Mouse (Mus musculus) ES-E14 (cell line): ENCODE results near the gene Phb2. TPM values are rescaled to one million over a fixed set of nuclear protein-coding genes. Genes with fewer than 3 reads are reported as not detected.

Source experiments
- DNase-seq: peaks from one replicate; pipeline ENCODE4 v3.0.0-alpha.2; 2013; ENCODE audit warnings: low read depth, low spot score
- H3K27ac ChIP-seq: 2 replicates; pipeline ENCODE4 v1.5.1; 2012; ENCODE audit warnings: low read depth, mild to moderate bottlenecking, low read length, moderate library complexity, mixed read lengths; ENCODE audit not compliant: poor library complexity, insufficient read depth, severe bottlenecking
- H3K36me3 ChIP-seq: 2 replicates; pipeline ENCODE4 v1.6.1; 2012; ENCODE audit warnings: mild to moderate bottlenecking, low read length, moderate library complexity, mixed read lengths; ENCODE audit not compliant: control insufficient read depth, poor library complexity, insufficient read depth, severe bottlenecking
- H3K4me1 ChIP-seq, 2 experiments: fragments of 150-350 bp in 1 of 2; sonication (generic) in 1 of 2; 2 replicates each; pipeline ENCODE4 v1.6.1; 2012; ENCODE audit warnings: low read length in 2 of 2, mild to moderate bottlenecking in 1 of 2, mixed read lengths in 1 of 2; ENCODE audit not compliant: control insufficient read depth in 2 of 2, insufficient read depth in 2 of 2, poor library complexity in 1 of 2
- H3K4me3 ChIP-seq, 2 experiments: fragments of 150-350 bp in 1 of 2; sonication (generic) in 1 of 2; 2 replicates each; pipeline ENCODE4 v1.5.1; 2012; ENCODE audit warnings: low read length in 2 of 2, low read depth in 1 of 2, mild to moderate bottlenecking in 1 of 2, mixed read lengths in 1 of 2; ENCODE audit not compliant: insufficient read depth in 1 of 2, poor library complexity in 1 of 2, severe bottlenecking in 1 of 2
- H3K9ac ChIP-seq: 2 replicates; pipeline ENCODE4 v1.6.1; 2012; ENCODE audit warnings: low read depth, mild to moderate bottlenecking, low read length, mixed read lengths; ENCODE audit not compliant: poor library complexity, insufficient read depth, severe bottlenecking
- H3K9me3 ChIP-seq: fragments of 150-350 bp; sonication (generic); 2 replicates; pipeline ENCODE4 v1.6.1; 2012; ENCODE audit warnings: low read depth, mild to moderate bottlenecking, low read length; ENCODE audit not compliant: control insufficient read depth, insufficient read depth
- CHD2 ChIP-seq: IDR thresholded peaks from 2 replicates; pipeline ENCODE4 v1.6.1; 2014; ENCODE audit warnings: mild to moderate bottlenecking, low read depth, low read length, inconsistent platforms
- HCFC1 ChIP-seq: IDR thresholded peaks from 2 replicates; pipeline ENCODE4 v1.6.1; 2012; ENCODE audit warnings: low read length, inconsistent platforms, borderline replicate concordance; ENCODE audit not compliant: insufficient read depth
- MAFK ChIP-seq: IDR thresholded peaks from 2 replicates; pipeline ENCODE4 v1.6.1; 2014; ENCODE audit warnings: mild to moderate bottlenecking, low read depth, low read length, inconsistent platforms; ENCODE audit not compliant: insufficient read depth
- ZC3H11A ChIP-seq: IDR thresholded peaks from 2 replicates; pipeline ENCODE4 v1.6.1; 2012; ENCODE audit warnings: low read depth, mild to moderate bottlenecking, inconsistent platforms, low read length, borderline replicate concordance
- ZNF384 ChIP-seq: IDR thresholded peaks from 2 replicates; pipeline ENCODE4 v1.6.1; 2012; ENCODE audit warnings: low read depth, low read length, inconsistent platforms
- in situ Hi-C, 2 experiments: fragments of 600-800 bp; cut with MboI; formaldehyde crosslinking; loops; one replicate each; pipeline ENCODE4 v1.15.1; 2025; ENCODE audit warnings: low sequenced_read_pairs in 2 of 2, inconsistent platforms in 1 of 2; ENCODE audit not compliant: unreplicated experiment in 2 of 2
- total RNA-seq: library from RNA; depleted of rRNA; stranded (reverse); fragments of 300-350 nt; gene quantifications from 2 replicates; pipeline ENCODE4 v1.2.3, GENCODE M21; 2012; rRNA removed

Gene Phb2
- 530 and 581 TPM in 2 replicates for total RNA-seq

DNA sequence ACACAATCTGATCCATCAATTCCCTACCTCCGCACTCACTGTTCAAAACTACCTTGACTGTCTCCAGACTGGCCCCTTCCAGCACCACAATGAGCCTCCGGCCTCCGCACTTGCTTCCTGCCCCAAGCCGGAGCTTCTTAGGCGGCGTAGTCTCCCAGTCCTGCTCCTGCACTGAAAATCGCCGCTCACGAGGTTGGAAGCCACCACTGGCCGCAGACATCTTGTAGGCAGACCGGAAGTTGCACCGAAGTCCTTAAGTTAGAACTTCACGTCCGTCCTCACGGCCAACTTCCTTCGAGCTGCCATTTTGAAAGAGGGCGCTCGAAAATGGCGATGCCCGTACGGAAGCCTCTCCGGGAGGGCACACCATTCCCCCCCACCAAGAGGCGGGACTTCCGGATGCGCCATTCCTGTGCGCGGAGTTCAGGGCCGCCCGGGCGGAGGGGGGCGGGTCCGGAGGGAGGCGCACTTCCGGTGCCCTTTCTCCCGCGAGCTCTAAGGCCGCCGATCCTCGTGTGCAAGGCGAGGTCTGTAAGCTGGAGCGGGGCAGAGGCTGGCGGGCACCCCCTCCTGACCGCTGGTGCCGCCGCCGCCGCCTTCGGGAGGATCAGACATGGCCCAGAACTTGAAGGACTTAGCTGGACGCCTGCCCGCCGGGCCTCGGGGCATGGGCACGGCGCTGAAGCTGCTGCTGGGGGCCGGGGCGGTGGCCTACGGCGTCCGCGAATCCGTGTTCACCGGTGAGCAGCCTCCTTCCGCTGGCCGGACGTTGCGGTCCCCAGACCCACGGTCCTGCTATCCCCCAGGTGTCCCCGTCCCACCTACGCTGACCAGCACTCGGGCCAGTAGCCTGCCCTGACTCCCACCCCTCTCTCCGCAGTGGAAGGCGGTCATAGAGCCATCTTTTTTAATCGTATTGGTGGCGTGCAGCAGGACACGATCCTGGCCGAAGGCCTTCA lies at the start of gene Phb2, which contains the start of gene Emg1:
Phb2 (plus strand) TSS at position 513 of the 959 bp plus-strand sequence.
Emg1 (minus strand) TSS at position 355 of the 959 bp plus-strand sequence.
- Histone ChIP-seq H3K9ac (peak within 1 kb of the TSS; percentile 95), H3K36me3 (peaks cover 51% of the 10 kb centered on the region), H3K9me3 (no peaks in the 10 kb centered on the region), H3K4me3 (peak within 1 kb of the TSS; percentile 93 to 95), H3K4me1 (peaks cover 3 to 5% of the 10 kb centered on the region in 2 experiments; a peak in 2 of 4 replicates), H3K27ac (peak within 1 kb of the TSS; percentile 83)
- TF ChIP-seq HCFC1 (peak; percentile 91), ZC3H11A (no peak), CHD2 (no peak), MAFK (no peak), ZNF384 (peak; percentile 60; the same call in 1 of the 2 replicates)
- DNase-seq: peak; percentile 97
- in situ Hi-C loops: no loop called here

DNA sequence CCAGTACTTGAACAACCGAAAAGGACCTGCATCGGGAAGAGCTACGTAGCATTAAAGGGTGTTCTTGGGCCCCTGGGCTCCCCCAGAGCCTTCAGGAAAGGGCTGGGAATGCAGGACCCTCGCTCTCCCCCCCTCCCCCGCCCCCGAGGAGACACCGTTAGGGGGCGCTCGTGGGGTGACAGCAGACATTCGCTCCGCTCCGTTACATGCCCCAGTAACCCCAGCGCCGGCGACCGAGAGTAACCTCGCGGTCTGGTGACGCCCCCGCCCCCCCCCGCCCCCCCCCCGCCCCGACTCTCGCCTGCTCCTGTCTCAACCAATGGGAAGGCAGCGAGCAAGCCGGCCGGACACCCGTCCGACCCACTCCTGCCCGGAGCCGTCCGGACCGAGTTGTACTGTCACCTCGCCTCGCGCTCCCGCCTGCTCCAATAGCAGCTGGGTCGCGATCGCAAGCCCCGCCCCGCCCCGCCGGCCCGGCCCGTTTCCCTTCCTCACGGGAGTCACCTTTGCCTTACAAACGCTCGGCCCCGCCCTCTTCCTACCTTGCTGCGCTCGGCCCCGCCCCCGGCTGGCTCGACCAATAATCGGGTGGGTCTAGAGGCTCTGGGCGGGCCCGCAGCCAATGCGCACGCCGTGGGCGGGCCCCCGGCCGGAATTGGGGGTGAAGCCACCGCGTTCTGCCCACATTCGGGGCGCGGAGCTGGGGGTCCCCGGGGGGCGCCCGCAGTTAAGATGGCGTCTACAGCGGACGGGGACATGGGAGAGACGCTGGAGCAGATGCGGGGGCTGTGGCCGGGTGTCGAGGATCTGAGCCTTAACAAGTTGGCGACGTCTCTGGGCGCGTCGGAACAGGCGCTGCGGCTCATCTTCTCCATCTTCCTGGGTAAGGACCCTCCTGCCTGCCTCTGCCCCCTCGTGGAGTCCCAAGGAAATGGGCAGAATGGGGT lies 49.4 kb upstream of the Phb2 start, which contains the start of gene Lpcat3:
Lpcat3 (plus strand) TSS at position 551 of the 947 bp plus-strand sequence.
- no peaks in the 10 kb centered on the region for H3K36me3 ChIP-seq
- H3K9me3 ChIP-seq: no peaks in the 10 kb centered on the region
- H3K9ac ChIP-seq: peak within 1 kb of the TSS; percentile 80
- in situ Hi-C loops: no loop called here
- H3K4me3 ChIP-seq: peak within 1 kb of the TSS; percentile 78 to 92
- TF ChIP-seq ZC3H11A (0 out of 2 replicates have a peak, but pooled peaks have one; percentile 6), HCFC1 (peak; percentile 39; the same call in 1 of the 2 replicates), ZNF384 (no peak), CHD2 (no peak), MAFK (no peak)
- peak within 1 kb of the TSS; percentile 68 for H3K27ac ChIP-seq
- H3K4me1 ChIP-seq: peaks cover 0 to 4% of the 10 kb centered on the region in 2 experiments; a peak in 1 of 4 replicates
- DNase-seq: peak; percentile 98

DNA sequence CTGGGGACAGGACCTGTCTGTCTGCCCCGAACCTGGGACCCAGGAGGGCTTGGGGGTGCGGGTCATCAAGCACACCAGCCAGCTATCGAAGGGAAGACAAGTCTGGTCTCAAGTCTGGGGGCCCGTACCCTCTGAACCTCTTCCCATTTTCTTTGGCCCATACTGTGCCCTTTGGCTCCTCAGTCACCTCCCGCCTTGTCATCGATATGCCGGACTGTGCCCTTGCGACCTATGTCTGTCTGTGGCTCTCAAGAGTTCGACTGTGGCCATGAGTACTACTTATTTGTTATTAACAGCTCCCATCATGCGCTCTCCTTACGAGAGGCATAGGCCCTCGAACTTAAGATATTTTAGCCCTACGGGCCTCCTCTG lies 48.7 kb upstream of the Phb2 start:
- TF ChIP-seq MAFK (no peak), ZNF384 (no peak), HCFC1 (no peak), ZC3H11A (no peak), CHD2 (no peak)
- peaks cover 0 to 4% of the 10 kb centered on the region in 2 experiments; a peak in 1 of 4 replicates for H3K4me1 ChIP-seq
- H3K36me3 ChIP-seq: no peaks in the 10 kb centered on the region
- peak overlapping the region; percentile 80 for H3K9ac ChIP-seq
- peak overlapping the region; percentile 49; the same call in 1 of the 2 replicates for H3K27ac ChIP-seq
- in situ Hi-C loops: no loop called here
- no peaks in the 10 kb centered on the region for H3K9me3 ChIP-seq
- H3K4me3 ChIP-seq: peak overlapping the region; percentile 78 to 92
- DNase-seq: no peak

GRCm38 (mm10) chr6:124664256-124664655 lies 47.9 kb upstream of the Phb2 start:
- peaks cover 0 to 4% of the 10 kb centered on the region in 2 experiments; a peak in 2 of 4 replicates for H3K4me1 ChIP-seq
- H3K4me3 ChIP-seq: no peak overlapping the region
- H3K9me3 ChIP-seq: no peaks in the 10 kb centered on the region
- in situ Hi-C loops: no loop called here
- H3K27ac ChIP-seq: no peak overlapping the region
- no peaks in the 10 kb centered on the region for H3K36me3 ChIP-seq
- no peak for DNase-seq
- TF ChIP-seq HCFC1: no peak
- TF ChIP-seq MAFK: no peak
- TF ChIP-seq CHD2: no peak
- no peak overlapping the region; the same call in 1 of the 2 replicates for H3K9ac ChIP-seq
